Mouse (Mus musculus): ENCODE measurements around the gene Scn1b.

Scn1b gene

DNA sequence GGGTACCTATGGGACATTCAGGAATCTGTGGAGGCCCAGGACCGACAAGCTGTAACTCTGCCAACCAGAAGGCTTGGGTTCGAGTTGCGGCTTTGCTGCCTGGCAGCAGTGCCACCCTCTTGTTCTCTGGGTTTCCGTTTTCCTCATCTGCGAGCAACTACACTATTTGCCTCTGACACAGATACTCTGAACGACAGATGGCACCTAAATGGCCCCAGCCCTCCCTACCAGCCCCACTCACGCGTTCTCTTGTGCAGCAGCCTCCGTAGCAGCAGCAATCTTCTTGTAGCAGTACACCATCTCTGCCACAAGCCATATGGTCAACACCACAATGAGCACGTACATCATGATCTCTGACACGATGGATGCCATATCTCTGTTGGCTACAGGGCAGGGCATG, 9.3 kb downstream of the Scn1b start:
- DNase-seq (ENCODE audit: extremely low spot score, low spot score): no peak

DNA sequence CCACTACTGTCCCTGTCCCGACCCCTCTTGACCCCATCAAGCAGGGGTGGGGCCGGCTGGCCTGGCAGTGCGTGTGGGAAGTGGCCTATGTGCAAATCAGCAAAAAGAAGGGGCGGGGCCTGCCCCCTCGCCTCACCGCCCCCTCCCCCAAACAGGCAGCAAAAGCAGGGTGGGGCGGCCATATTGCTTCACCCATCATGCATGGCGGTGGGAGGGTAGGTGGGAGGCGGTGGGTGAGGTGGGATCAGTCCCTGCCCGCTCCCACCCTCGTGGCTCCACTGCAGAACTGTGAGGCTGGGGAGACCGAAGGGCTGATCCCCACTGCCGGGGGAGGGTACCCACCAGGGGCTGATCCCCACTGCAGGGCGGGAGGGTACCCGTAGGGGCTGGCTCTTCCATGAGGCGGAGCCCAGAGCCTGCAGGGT, 10.1 kb downstream of the Scn1b start:
- no peak for DNase-seq (ENCODE audit: extremely low spot score, low spot score)

- peak; percentile 59 for DNase-seq (ENCODE audit: extremely low spot score, low spot score)
Measured at GRCm38 (mm10) chr7:31115587-31116043, 11.2 kb downstream of the Scn1b start.

GRCm38 (mm10) chr7:31115182-31115581, 11.6 kb downstream of the Scn1b start, which contains the start of gene Hpn:
TSS of gene Hpn (minus strand) at chr7:31115290.
- no peak for DNase-seq (ENCODE audit: extremely low spot score, low spot score)

GRCm38 (mm10) chr7:31114646-31115045, 12.2 kb downstream of the Scn1b start:
- no peak for DNase-seq (ENCODE audit: extremely low spot score, low spot score)

DNA sequence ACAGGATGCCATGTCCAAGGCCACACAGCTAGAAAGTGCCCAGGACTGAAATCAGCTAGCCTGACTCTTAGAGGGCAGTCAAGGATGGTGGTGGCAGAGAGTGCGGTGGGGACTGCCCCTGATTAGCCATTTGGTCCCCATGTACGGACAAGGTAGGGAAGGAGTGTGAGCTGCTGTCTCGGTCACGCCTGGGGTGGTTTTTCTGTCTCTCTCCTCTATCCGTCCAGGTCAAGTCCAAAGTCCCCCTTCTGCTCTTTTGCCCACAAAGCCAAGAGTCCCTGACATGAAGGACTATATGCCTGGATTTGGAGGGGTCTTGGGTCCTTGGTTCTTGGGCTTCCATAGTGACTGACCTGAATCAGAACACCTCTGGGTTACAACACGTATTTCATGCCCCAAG, 13.0 kb downstream of the Scn1b start:
- no peak for DNase-seq (ENCODE audit: extremely low spot score, low spot score)

- DNase-seq (ENCODE audit: extremely low spot score, low spot score): no peak
Measured at GRCm38 (mm10) chr7:31112036-31112435, 14.8 kb downstream of the Scn1b start.

DNA sequence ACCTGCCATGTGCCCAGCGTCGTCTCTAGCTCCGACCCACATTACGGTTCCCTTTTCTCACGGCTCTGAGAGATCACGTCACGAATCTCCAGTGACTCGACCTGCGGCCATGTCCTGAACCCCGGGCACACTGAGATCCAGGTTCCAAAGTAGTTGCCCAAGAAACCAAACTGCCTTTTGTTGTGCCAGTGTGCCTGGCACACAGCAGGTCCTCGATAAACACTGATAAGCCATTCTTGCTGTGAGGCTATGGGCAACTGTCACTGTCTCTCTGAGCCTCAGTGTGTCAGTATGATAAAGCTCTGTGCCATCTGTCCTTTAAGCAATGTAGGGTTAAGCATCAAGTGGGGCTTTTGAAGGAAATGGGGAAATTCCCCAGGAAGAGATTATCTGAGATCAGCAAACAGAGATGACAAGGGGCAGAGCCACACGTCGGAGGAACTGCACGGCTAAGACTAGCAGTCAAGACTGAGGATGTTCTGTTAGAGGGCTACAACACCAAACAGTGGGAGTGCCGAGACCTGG, 15.9 kb downstream of the Scn1b start:
- no peak for DNase-seq (ENCODE audit: extremely low spot score, low spot score)

DNA sequence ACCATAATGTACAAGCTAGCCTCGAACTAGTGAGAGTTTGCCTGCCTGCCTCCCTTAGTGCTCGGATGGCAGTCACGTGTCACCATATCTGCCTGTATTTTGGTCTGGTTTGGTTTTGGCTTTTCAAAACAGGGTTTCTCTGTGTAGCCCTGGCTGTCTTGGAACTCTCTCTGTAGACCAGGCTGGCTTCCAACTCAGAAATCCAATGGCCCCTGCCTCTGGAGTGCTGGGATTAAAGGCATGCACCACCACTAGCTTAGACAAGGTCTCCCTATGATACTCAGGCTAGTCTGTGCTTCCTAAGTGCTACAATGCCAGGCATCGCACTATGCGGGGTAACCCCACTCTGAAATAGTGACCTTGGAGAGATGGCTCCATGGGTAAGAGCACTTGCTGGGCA, 17.0 kb downstream of the Scn1b start:
- no peak for DNase-seq (ENCODE audit: extremely low spot score, low spot score)

- no peak for DNase-seq (ENCODE audit: extremely low spot score, low spot score)
Measured at GRCm38 (mm10) chr7:31109091-31109490, 17.7 kb downstream of the Scn1b start.

DNA sequence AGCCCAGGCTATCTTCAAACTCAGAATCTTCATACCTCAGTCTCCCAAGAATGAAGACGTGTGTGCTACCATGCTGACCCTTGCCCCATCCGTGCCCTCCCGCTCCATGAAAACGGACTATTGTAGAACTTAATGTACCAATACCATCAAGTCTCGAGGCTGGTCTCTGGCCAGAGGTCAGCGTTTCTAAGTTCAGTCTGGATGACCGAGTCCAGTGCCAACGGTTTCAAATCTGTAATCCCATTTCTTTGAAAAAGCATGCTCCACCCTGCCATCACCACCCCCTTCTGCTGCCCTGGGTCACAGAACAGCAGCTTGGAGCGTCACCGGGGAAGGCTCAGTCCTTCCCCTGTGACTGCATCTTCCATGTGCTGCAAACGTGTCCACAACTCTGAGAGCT, 19.0 kb downstream of the Scn1b start:
- no peak for DNase-seq (ENCODE audit: extremely low spot score, low spot score)

DNA sequence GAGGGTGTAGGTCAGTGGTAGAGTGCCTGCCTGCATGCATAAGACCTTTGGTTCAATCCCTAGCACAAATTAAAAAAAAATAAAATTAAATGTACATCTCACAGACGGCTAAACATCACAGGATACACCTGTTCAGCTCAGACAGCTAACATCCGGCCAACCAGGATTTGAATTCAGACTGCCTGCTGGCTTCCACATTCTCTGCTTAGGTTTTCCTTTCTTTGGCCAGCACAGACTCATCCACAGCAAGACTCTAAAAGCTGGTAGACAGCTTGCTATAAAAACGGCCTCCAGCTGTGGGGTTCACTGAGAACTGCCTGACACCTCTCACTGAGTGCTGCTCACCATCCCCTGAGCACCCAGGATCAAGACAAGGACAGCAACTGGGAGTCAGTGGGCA, 20.6 kb downstream of the Scn1b start:
- no peak for DNase-seq (ENCODE audit: extremely low spot score, low spot score)

DNA sequence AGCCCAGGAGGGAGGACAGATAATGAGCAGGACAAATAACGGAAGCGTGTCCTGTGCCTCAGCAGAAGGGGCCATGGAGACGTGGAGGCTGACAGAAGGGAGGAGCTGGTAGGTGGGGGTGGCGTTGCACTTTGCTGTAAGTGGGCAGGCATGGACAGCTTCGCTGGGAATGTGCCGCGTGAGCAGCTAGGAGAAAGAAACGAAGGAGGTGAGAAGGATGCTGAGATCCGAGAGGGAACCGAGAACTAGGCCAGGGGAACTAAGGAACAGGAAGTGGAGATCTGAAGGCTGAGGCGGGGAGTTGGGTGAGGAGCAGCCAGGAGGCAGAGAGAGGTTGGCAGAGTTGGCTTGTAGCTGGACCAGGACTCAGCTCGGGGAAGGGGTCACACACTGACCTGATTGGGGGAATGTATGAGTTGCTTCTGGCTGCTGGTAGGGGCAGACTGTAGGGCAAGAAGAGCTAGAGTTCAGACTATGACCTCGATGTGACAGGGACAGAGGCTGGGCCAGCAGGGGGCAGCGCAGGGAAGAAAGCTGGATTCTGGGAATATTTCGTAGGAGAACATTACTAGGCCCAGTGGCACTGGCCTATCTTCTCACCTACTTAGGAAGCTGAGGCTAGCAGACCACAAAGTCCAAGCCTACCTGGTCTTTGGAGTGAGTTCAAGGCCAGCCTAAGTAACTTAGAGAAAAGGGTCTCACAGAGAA, 21.6 kb downstream of the Scn1b start:
- peak; percentile 45 for DNase-seq (ENCODE audit: extremely low spot score, low spot score)

DNA sequence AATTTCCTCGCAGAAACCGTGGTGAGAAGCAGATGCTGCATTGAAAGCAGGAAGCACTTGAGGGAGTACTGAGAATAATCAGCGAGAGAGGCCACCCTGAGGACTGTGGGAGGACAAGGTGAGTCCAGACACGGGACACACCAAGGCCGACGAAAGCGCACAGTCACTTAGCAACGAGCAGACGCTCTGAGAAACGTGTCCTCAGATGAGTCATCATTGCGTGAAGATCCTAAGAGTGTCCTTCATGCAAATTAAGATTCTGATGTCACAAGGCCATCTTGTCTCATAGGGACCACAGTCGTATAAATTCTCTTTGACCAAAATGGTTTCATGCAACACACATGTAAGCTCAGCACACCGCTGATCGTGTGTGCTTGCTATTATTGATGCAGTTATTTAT, 26.0 kb downstream of the Scn1b start:
- DNase-seq (ENCODE audit: extremely low spot score, low spot score): no peak

DNA sequence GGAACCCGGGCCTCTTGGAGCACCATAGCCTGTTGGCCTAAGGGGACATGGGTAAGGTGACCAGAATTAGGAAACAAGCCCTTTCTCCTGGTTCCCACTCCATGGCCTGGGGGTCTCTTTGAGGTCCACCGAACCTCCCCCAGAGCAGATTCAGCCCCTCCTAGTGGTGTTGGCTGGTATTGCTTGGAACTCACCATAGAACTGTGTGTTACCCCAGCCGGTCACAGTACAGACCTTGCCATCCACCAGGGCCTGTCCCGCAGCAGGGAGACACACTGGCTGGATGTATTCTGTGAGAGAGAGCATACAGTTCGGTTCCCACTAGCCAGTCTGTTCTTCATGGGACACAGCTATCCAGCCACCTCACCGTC, 27.2 kb downstream of the Scn1b start:
- DNase-seq (ENCODE audit: extremely low spot score, low spot score): no peak

- DNase-seq (ENCODE audit: extremely low spot score, low spot score): no peak
Measured at GRCm38 (mm10) chr7:31098697-31099611, 27.8 kb downstream of the Scn1b start.

DNA sequence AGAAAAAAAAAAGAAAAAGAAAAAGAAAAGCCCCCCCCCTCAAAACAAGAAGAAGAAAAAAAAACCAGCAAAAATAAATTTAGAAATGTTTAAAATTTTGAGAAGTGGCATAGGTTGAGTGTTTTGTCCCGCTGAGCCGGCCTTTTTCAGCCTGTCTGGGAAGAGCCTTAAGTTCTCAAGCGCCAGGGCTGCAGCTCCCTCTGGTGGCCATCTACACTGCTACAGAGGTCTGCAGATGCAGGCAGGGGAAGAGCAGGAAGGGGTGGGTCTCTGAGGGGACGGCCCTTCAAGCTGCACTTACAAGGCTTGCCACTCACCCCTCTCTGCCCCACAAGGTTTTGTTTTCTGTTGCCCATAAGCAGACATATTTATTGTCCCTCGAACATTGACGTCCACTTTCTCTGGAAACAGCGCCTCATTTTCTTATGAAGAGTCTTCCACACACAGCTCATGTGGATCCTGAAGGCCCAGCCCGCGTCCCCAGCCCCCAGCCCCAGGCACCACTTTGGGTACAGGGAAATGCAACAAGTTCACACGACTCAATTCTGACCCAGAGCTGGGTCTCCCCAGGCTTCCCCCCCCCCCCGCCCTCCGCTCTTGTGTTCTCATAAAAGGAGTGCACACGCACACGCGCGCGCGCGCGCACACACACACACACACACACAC, 29.1 kb downstream of the Scn1b start:
- DNase-seq (ENCODE audit: extremely low spot score, low spot score): peak; percentile 88

GRCm38 (mm10) chr7:31096892-31097564, 29.8 kb downstream of the Scn1b start:
- DNase-seq (ENCODE audit: extremely low spot score, low spot score): no peak

DNA sequence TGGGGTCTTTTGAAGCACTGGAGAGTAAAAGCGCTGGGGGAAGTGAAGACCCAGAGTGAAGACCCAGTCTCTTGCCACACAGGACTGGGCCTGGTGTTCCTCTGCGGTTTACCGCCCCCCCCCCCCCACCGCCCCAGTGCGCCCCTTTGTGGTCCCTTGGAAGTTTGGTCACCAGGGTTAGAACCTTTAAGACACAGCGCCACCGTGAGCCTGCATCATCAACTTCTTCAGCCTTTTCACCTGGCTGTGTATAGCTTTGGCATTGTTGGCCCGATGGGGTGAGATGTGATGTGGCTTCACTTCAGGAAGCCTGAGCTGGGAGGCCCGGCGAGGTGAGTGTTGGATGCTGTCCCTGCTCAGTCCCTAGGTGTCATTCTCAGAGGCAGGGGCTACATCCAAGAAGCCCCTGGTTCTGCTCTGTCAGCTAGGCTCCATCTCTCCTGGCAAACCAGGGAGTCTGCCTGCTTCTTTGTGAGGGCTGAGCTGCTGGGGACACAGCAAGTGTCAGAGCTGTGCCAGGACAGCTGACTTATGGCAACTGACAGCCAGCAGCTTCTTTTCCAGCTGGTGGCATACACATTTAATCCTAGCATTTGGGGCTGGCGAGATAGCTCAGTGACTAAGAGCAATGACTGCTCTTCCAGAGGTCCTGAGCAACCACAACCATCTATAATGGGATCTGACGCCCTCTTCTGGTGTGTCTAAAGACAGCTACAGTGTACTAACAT, 31.9 kb downstream of the Scn1b start:
- DNase-seq (ENCODE audit: extremely low spot score, low spot score): no peak

DNA sequence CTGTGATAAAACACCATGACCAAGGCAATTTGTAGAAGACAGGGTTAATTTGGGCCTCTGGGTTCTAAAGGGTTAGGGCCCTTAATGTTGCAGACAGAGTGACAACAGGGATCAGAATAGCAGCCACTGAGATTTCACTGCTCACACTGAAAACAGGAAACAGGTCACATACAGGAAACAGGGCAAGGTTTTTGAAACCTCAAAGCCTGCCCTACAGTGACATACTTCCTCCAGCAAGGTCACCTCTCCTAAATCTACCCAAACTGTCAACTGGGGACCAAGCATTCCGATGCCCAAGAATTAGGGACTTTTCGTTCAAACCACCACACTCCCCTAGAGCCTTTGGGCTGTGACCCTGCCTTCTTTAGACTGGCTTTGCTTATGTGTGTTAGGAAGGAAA, 37.1 kb downstream of the Scn1b start:
- DNase-seq (ENCODE audit: extremely low spot score, low spot score): no peak

GRCm38 (mm10) chr7:31088206-31088605, 38.6 kb downstream of the Scn1b start:
- DNase-seq (ENCODE audit: extremely low spot score, low spot score): no peak
